Mouse (Mus musculus): ENCODE measurements around the gene Tmem186.

GRCm38 (mm10) chr16:8610397-8610796 is 27.1 kb downstream of the Tmem186 start:
- no peak for TF ChIP-seq CTCF (IDR thresholded peaks at IDR 0.05; ENCODE audit: insufficient read depth, low read length)
- no peak for TF ChIP-seq POLR2A (IDR thresholded peaks at IDR 0.05; ENCODE audit: borderline replicate concordance, extremely low read depth, low read depth, low read length)

Measured in lung, adult 2 months (tissue).